Mouse (Mus musculus): ENCODE data around the gene Zbtb11. TPM values are rescaled to one million over a fixed set of nuclear protein-coding genes. Genes with fewer than 3 reads are reported as not detected.
A peak's percentile ranks its signal among the peaks of the same experiment; 100 is the strongest.
"Not testable (repeated sequence)": the region's sequence is repeated elsewhere in the genome, so short reads cannot be mapped to it uniquely, and the experiment has no call there.

Gene Zbtb11
- polyA plus RNA-seq, 1 experiment = 2.4 TPM

- no peaks in the 10 kb centered on the region for H3K27me3 ChIP-seq (ENCODE audit: control insufficient read depth, insufficient read depth, low read length)
- no peaks in the 10 kb centered on the region for H3K4me1 ChIP-seq (ENCODE audit: control insufficient read depth, insufficient read depth, insufficient read length, low read length)
- no peak overlapping the region for H3K4me3 ChIP-seq (ENCODE audit: low read depth, low read length)
- no peaks in the 10 kb centered on the region for H3K36me3 ChIP-seq (ENCODE audit: control insufficient read depth, insufficient read depth, low read length)
- no peak overlapping the region for H3K27ac ChIP-seq (ENCODE audit: insufficient read depth, low read depth, low read length)
- TF ChIP-seq CTCF (IDR thresholded peaks at IDR 0.05; ENCODE audit: extremely low read depth, insufficient read length, insufficient replicate concordance, low read depth, low read length) = no peak
- TF ChIP-seq POLR2A (IDR thresholded peaks at IDR 0.05; ENCODE audit: low read depth, low read length) = no peak
Measured at GRCm38 (mm10) chr16:55952771-55953170, 20.9 kb upstream of the Zbtb11 start.

DNA sequence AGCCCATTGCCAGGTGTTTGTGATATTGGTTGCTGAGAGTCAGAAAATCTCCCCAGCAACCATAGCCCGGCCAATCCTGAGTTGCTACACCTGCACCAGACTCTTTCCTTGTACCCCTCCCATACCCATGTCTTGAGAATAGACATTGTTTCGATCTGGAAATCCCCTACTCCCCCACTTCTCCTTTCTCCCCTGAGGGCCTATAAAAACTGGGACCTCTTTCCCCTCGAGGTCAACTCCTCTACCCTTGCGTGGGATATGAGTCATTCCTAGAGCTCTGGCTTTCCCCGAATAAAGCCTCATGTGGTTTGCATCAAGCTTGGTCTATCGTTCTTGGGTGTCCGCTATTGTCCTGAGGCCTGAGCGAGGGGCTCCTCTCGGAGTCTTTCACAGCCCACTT, 19.5 kb upstream of the Zbtb11 start:
- not testable (repeated sequence) for H3K36me3 ChIP-seq (ENCODE audit: control insufficient read depth, insufficient read depth, low read length); H3K27me3 ChIP-seq (ENCODE audit: control insufficient read depth, insufficient read depth, low read length)
- WGBS = 88% methylated on average over 9 of the region's 9 CpGs

GRCm38 (mm10) chr16:55963068-55963467, 10.6 kb upstream of the Zbtb11 start:
- 92% methylated on average over 6 of the region's 11 CpGs for WGBS
- H3K36me3 ChIP-seq (ENCODE audit: control insufficient read depth, insufficient read depth, low read length); H3K27ac ChIP-seq (ENCODE audit: insufficient read depth, low read depth, low read length); H3K4me3 ChIP-seq (ENCODE audit: low read depth, low read length); H3K4me1 ChIP-seq (ENCODE audit: control insufficient read depth, insufficient read depth, insufficient read length, low read length); H3K27me3 ChIP-seq (ENCODE audit: control insufficient read depth, insufficient read depth, low read length): not testable (repeated sequence)

More for the DNA sequence above, 19.5 kb upstream of the Zbtb11 start:
- not testable (repeated sequence) for H3K27ac ChIP-seq (ENCODE audit: insufficient read depth, low read depth, low read length); H3K4me1 ChIP-seq (ENCODE audit: control insufficient read depth, insufficient read depth, insufficient read length, low read length); H3K4me3 ChIP-seq (ENCODE audit: low read depth, low read length)

DNA sequence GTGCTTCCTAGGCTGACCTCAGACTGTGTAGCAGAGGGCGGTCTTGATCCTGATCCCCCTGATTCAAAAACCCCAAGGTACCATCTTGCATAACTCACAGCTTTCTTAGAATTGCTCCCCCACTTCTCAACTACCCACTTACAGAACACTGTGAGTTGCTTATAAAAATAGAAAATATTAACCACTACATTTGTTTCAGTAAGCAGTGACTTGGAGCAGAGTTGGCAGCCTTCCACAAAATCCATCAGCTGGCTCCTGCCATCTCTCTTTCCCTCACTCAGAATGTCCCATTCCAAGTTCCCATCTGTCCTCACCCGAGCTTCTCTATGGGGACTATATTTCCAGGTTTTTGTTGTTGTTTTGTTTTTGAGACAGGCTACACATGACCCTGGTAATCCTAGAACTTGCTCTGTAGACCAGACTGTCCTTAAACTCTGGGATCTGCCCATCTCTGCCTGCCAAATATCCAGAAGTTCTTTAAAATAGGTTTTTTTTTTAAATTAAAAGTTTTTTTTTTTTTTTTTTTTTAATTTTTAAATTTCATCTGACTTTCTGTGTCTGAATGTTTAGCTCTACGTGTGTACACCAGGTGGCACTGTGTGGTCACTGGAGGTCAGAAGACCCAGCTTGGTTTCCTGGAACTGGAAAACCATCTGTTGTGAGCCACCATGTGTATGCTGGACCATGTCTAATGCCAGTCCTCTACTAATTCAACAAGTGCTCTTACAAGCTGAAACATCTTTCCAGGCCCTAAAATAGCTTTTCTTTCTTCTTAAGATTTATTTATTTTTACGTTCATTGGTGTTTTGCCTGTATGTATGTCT, 9.3 kb upstream of the Zbtb11 start:
- Histone ChIP-seq H3K27me3 (ENCODE audit: control insufficient read depth, insufficient read depth, low read length) (no peaks in the 10 kb centered on the region), H3K36me3 (ENCODE audit: control insufficient read depth, insufficient read depth, low read length) (peaks cover 8% of the 10 kb centered on the region), H3K4me3 (ENCODE audit: low read depth, low read length) (no peak overlapping the region), H3K27ac (ENCODE audit: insufficient read depth, low read depth, low read length) (no peak overlapping the region), H3K4me1 (ENCODE audit: control insufficient read depth, insufficient read depth, insufficient read length, low read length) (peaks cover 5% of the 10 kb centered on the region; the same call in 1 of the 2 replicates)
- TF ChIP-seq CTCF (IDR thresholded peaks at IDR 0.05; ENCODE audit: extremely low read depth, insufficient read length, insufficient replicate concordance, low read depth, low read length) (no peak), POLR2A (IDR thresholded peaks at IDR 0.05; ENCODE audit: low read depth, low read length) (no peak)
- 56% methylated on average over 4 of the region's 4 CpGs for WGBS

GRCm38 (mm10) chr16:55966212-55966871, 7.3 kb upstream of the Zbtb11 start, which contains the start of gene Rpl24:
Gene Rpl24, plus strand, starts transcription at chr16:55966275.
- WGBS = under 1% methylated on average over 42 of the region's 42 CpGs
- Histone ChIP-seq H3K4me1 (ENCODE audit: control insufficient read depth, insufficient read depth, insufficient read length, low read length) (peaks cover 5% of the 10 kb centered on the region; the same call in 1 of the 2 replicates), H3K4me3 (ENCODE audit: low read depth, low read length) (peak within 1 kb of the TSS; percentile 82), H3K27me3 (ENCODE audit: control insufficient read depth, insufficient read depth, low read length) (no peaks in the 10 kb centered on the region), H3K36me3 (ENCODE audit: control insufficient read depth, insufficient read depth, low read length) (peaks cover 20% of the 10 kb centered on the region), H3K27ac (ENCODE audit: insufficient read depth, low read depth, low read length) (peak within 1 kb of the TSS; percentile 67)
- TF ChIP-seq POLR2A (IDR thresholded peaks at IDR 0.05; ENCODE audit: low read depth, low read length) (peak; percentile 59; the same call in 1 of the 2 replicates), CTCF (IDR thresholded peaks at IDR 0.05; ENCODE audit: extremely low read depth, insufficient read length, insufficient replicate concordance, low read depth, low read length) (no peak)

- TF ChIP-seq CTCF (IDR thresholded peaks at IDR 0.05; ENCODE audit: extremely low read depth, insufficient read length, insufficient replicate concordance, low read depth, low read length) (no peak), POLR2A (IDR thresholded peaks at IDR 0.05; ENCODE audit: low read depth, low read length) (no peak)
- peaks cover 5% of the 10 kb centered on the region; the same call in 1 of the 2 replicates for H3K4me1 ChIP-seq (ENCODE audit: control insufficient read depth, insufficient read depth, insufficient read length, low read length)
- WGBS = 10% methylated on average over 1 of the region's 1 CpGs
- H3K4me3 ChIP-seq (ENCODE audit: low read depth, low read length) = no peak overlapping the region
- peaks cover 26% of the 10 kb centered on the region for H3K36me3 ChIP-seq (ENCODE audit: control insufficient read depth, insufficient read depth, low read length)
- no peaks in the 10 kb centered on the region for H3K27me3 ChIP-seq (ENCODE audit: control insufficient read depth, insufficient read depth, low read length)
- no peak overlapping the region for H3K27ac ChIP-seq (ENCODE audit: insufficient read depth, low read depth, low read length)
Measured at GRCm38 (mm10) chr16:55967221-55967620, 6.5 kb upstream of the Zbtb11 start.

DNA sequence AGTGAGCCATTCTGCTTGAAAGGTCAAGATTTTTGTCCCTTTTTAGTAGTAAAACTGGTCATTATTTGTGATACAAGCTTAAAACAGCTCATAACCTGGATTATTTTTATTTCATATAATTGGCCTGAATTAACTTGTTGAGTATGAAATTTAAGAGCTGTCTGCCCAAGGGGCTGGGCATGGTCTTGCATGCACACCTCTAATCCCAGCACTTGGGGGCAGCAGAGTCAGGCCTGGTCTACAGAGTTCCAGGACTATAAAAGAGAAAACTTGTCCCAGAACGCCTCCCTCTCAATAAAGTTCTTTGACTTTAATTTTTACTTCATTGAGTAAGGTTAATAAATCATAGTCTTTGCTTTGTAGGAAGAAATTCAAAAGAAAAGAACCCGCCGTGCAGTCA, 4.5 kb upstream of the Zbtb11 start:
- 62% methylated on average over 3 of the region's 3 CpGs for WGBS
- no peak for TF ChIP-seq POLR2A (IDR thresholded peaks at IDR 0.05; ENCODE audit: low read depth, low read length)
- TF ChIP-seq CTCF (IDR thresholded peaks at IDR 0.05; ENCODE audit: extremely low read depth, insufficient read length, insufficient replicate concordance, low read depth, low read length) = peak; percentile 41; the same call in 1 of the 2 replicates
- no peak overlapping the region for H3K27ac ChIP-seq (ENCODE audit: insufficient read depth, low read depth, low read length)
- H3K4me1 ChIP-seq (ENCODE audit: control insufficient read depth, insufficient read depth, insufficient read length, low read length) = peaks cover 7% of the 10 kb centered on the region; the same call in 1 of the 2 replicates
- H3K27me3 ChIP-seq (ENCODE audit: control insufficient read depth, insufficient read depth, low read length) = no peaks in the 10 kb centered on the region
- peaks cover 26% of the 10 kb centered on the region for H3K36me3 ChIP-seq (ENCODE audit: control insufficient read depth, insufficient read depth, low read length)
- H3K4me3 ChIP-seq (ENCODE audit: low read depth, low read length) = no peak overlapping the region
